Mouse (Mus musculus) forebrain, embryonic 14.5 days (tissue): Measurements from ENCODE around the gene Tbc1d22a. TPM values are rescaled to one million over a fixed set of nuclear protein-coding genes. Genes with fewer than 3 reads are reported as not detected.

Experiments
- ATAC-seq: fragments of 200-750 bp; cut with Nextera tagmentation; 2 replicates; pipeline ENCODE4 v1.8.0; 2017; ENCODE audit warnings: mild to moderate bottlenecking, moderate library complexity
- DNase-seq: peaks from one replicate; pipeline ENCODE4 v3.0.0-alpha.2; 2015; ENCODE audit warnings: low spot score
- H3K27ac ChIP-seq: fragments of 300-500 bp; sonication (generic); 2 replicates; pipeline ENCODE4 v1.5.1; 2014; ENCODE audit warnings: low read depth, mild to moderate bottlenecking, control low read depth, low read length, moderate library complexity
- H3K27me3 ChIP-seq: fragments of 300-500 bp; sonication (generic); replicated peaks from 2 replicates; pipeline ENCODE4 v1.6.1; 2014; ENCODE audit warnings: low read length, control low read depth, mixed read lengths; ENCODE audit not compliant: control insufficient read depth, insufficient read depth
- H3K36me3 ChIP-seq: fragments of 300-500 bp; sonication (generic); 2 replicates; pipeline ENCODE4 v1.6.1; 2014; ENCODE audit warnings: low read length, control low read depth; ENCODE audit not compliant: control insufficient read depth, insufficient read depth
- H3K4me1 ChIP-seq: fragments of 300-500 bp; sonication (generic); 2 replicates; pipeline ENCODE4 v1.6.1; 2014; ENCODE audit warnings: antibody characterized with exemption, low read length, control low read depth; ENCODE audit not compliant: control insufficient read depth, insufficient read depth
- H3K4me2 ChIP-seq: fragments of 300-500 bp; sonication (generic); 2 replicates; pipeline ENCODE4 v1.6.1; 2014; ENCODE audit warnings: mild to moderate bottlenecking, control low read depth, low read length
- H3K4me3 ChIP-seq: fragments of 300-500 bp; sonication (generic); 2 replicates; pipeline ENCODE4 v1.5.1; 2014; ENCODE audit warnings: low read depth, low read length, control low read depth
- H3K9ac ChIP-seq: fragments of 300-500 bp; sonication (generic); 2 replicates; pipeline ENCODE4 v1.6.1; 2014; ENCODE audit warnings: mild to moderate bottlenecking, low read length, control low read depth, moderate library complexity
- H3K9me3 ChIP-seq: fragments of 300-500 bp; sonication (generic); replicated peaks from 2 replicates; pipeline ENCODE4 v1.6.1; 2016; ENCODE audit warnings: low read length, control low read depth, mixed read lengths; ENCODE audit not compliant: control insufficient read depth
- WGBS: fragments of 180-500 bp; shearing (Covaris S2); extraction: QIAGEN DNeasy Blood & Tissue Kit; methylation state at CpG from one replicate; pipeline ENCODE4 v1.1.7; 2014; 5-methylcytosine and 5-hydroxymethylcytosine counted together
- polyA plus RNA-seq: library from polyadenylated mRNA; unstranded; fragments of >200 nt; fragmentation: Nextera tagmentation; extraction: Ambion mirVana; gene quantifications from 2 replicates; pipeline ENCODE4 v1.2.1, GENCODE M21; 2014

Gene Tbc1d22a
- polyA plus RNA-seq, 1 experiment from 2014 or later: 8.0 TPM

DNA sequence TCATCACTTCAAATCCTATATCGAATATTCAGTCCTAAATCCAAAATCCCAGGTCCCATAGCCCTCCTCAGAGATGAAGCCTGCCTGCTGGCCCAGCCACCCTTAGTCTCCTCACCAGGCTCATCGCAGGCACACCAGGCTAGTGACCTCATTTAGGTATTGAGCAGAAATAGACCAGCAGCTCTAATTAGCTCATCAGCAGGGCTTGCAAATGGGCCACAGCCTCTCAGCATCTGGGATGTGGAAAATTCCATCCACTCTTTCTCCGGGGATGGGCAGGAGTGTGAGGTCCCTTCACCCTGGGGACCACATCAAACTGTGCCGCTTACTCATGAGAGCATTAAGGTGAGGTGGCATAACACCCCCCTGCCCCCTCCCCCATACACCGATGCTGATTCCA, 15.2 kb upstream of the Tbc1d22a start:
- 74% methylated on average over 5 of the region's 5 CpGs for WGBS
- no peak overlapping the region for H3K27ac ChIP-seq
- no peaks in the 10 kb centered on the region for H3K9me3 ChIP-seq
- H3K9ac ChIP-seq: no peak overlapping the region
- H3K27me3 ChIP-seq: no peaks in the 10 kb centered on the region
- H3K4me2 ChIP-seq: no peak overlapping the region
- DNase-seq (no peak), ATAC-seq (no peak)
- no peaks in the 10 kb centered on the region for H3K36me3 ChIP-seq
- H3K4me3 ChIP-seq: no peak overlapping the region
- H3K4me1 ChIP-seq: no peaks in the 10 kb centered on the region

DNA sequence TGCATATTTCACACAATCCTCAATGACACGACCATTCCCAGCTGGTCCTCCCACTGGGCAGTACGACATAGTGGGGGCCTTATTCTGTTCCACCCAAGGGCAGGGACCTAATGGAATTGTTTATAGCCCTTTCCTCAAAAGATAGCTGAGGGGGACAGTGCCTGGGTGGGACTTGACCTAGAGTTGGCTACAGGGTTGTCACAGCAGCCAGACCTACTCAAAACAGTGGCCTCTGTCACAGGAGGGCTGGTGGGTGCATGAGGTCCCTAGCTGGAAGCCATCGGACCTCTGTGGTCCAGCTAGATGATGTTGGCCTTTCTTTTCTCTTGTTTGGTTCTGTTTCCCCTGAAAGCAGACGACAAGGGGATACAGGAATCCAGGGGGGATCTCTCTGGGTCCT, 14.8 kb upstream of the Tbc1d22a start:
- no peaks in the 10 kb centered on the region for H3K27me3 ChIP-seq
- ATAC-seq (no peak), DNase-seq (no peak)
- no peaks in the 10 kb centered on the region for H3K4me1 ChIP-seq
- H3K36me3 ChIP-seq: no peaks in the 10 kb centered on the region
- H3K4me3 ChIP-seq: no peak overlapping the region
- 72% methylated on average over 4 of the region's 4 CpGs for WGBS
- no peak overlapping the region for H3K9ac ChIP-seq
- H3K27ac ChIP-seq: no peak overlapping the region
- no peaks in the 10 kb centered on the region for H3K9me3 ChIP-seq
- H3K4me2 ChIP-seq: no peak overlapping the region

DNA sequence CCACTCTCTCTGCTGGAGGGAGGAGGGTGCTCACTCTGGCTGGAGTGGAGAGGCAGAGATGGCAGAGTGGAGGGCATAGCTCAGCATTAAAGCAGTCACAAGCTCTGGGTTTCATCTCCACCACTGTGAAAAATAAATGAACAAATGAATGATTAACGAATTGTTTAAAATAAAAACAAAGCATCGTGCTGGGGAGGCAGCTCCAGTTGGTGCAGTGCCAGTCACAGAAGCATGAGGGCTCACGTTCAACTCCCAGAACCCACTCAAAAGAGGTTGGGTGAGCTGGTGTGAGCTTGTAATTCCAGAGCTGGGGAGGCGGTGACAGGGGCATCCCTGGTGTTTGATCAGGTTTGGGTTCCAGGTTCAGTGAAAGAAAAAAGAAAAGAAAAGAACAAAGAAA, 14.1 kb upstream of the Tbc1d22a start:
- no peak overlapping the region for H3K4me3 ChIP-seq
- H3K9me3 ChIP-seq: no peaks in the 10 kb centered on the region
- no peak overlapping the region for H3K4me2 ChIP-seq
- no peak overlapping the region for H3K27ac ChIP-seq
- no peak for DNase-seq
- WGBS: 41% methylated on average over 4 of the region's 4 CpGs
- no peaks in the 10 kb centered on the region for H3K36me3 ChIP-seq
- ATAC-seq: no peak
- H3K27me3 ChIP-seq: no peaks in the 10 kb centered on the region
- no peaks in the 10 kb centered on the region for H3K4me1 ChIP-seq
- no peak overlapping the region for H3K9ac ChIP-seq

DNA sequence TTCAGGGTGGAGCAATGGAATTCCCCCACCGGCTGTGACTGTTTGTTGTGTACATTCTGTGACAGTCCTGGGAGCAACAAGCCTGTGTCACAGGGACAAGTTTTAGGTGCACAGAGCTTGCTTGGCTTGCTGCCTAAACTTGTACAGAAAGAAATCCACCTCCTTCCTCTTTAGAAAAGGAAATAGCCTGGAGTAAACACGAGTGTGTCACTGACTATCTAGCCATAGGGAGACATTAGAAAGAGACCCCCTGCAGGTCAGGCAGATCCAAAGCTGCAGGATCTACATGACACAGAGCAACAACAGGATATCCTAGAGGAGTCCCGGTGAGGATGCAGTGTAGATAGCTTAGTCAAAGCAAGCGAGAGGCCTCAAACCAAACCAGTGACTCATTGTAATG, 13.2 kb upstream of the Tbc1d22a start:
- DNase-seq: no peak
- Histone ChIP-seq H3K27ac (no peak overlapping the region), H3K36me3 (no peaks in the 10 kb centered on the region), H3K27me3 (no peaks in the 10 kb centered on the region), H3K9me3 (no peaks in the 10 kb centered on the region), H3K9ac (no peak overlapping the region), H3K4me3 (no peak overlapping the region), H3K4me2 (no peak overlapping the region), H3K4me1 (no peaks in the 10 kb centered on the region)
- ATAC-seq: no peak
- 44% methylated on average over 4 of the region's 4 CpGs for WGBS

DNA sequence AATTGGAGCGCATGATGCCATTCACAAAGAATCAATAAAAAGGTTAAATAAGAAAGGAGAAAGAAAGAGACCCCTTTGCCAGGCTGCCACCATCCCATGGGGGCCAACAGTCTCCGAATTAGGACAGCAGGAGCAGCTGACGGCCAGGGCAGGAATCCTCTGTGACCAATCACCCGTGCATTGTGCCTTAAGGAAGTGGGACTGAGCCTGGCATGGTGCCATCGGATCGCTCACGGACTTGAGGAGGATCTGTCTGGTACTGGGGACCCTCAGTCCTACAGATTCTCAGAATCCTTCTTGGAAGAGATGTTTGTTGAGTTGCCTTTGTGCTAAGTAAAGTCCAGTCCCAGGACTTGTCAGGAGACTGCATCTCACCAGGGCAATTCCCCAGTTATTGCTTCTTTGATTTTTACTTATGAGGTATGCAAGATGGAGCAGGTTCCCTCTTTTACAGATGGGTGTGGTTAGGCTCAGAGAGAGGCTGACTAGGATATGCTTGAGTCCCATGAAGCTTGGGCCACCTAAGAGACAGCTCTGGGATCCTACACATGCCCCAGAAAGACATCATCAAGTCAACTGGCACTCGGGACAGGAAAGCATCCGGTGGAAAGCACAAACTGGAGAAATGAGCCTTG, 12.4 kb upstream of the Tbc1d22a start:
- Histone ChIP-seq H3K4me2 (no peak overlapping the region), H3K9ac (no peak overlapping the region), H3K4me3 (no peak overlapping the region), H3K9me3 (no peaks in the 10 kb centered on the region), H3K36me3 (no peaks in the 10 kb centered on the region), H3K27ac (no peak overlapping the region), H3K27me3 (no peaks in the 10 kb centered on the region), H3K4me1 (no peaks in the 10 kb centered on the region)
- WGBS: 59% methylated on average over 9 of the region's 9 CpGs
- DNase-seq (no peak), ATAC-seq (no peak)

DNA sequence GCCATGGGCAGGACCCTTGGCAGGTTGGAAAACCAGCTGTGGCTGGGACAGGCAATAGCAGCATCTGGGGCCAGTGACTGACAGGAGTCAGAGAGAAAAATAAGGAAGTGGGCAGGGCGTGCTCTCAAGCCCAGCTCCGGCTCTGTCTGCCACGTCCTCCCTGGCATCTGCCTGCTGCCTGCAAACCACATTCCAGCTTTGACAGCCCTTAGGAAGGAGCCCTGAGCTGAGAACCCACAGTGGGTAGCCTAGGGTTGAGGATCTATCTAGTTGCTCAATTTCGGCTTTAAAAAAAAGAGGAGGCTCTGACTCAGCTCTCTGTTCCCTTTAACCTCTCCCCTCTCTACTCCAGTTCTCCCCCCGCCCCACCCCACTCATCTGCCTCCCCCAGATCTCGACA, 11.6 kb upstream of the Tbc1d22a start:
- no peaks in the 10 kb centered on the region for H3K9me3 ChIP-seq
- WGBS: 55% methylated on average over 6 of the region's 6 CpGs
- H3K27ac ChIP-seq: no peak overlapping the region
- ATAC-seq: no peak
- no peak overlapping the region for H3K4me2 ChIP-seq
- no peaks in the 10 kb centered on the region for H3K27me3 ChIP-seq
- H3K36me3 ChIP-seq: no peaks in the 10 kb centered on the region
- H3K4me1 ChIP-seq: no peaks in the 10 kb centered on the region
- no peak overlapping the region for H3K4me3 ChIP-seq
- no peak for DNase-seq
- H3K9ac ChIP-seq: no peak overlapping the region

DNA sequence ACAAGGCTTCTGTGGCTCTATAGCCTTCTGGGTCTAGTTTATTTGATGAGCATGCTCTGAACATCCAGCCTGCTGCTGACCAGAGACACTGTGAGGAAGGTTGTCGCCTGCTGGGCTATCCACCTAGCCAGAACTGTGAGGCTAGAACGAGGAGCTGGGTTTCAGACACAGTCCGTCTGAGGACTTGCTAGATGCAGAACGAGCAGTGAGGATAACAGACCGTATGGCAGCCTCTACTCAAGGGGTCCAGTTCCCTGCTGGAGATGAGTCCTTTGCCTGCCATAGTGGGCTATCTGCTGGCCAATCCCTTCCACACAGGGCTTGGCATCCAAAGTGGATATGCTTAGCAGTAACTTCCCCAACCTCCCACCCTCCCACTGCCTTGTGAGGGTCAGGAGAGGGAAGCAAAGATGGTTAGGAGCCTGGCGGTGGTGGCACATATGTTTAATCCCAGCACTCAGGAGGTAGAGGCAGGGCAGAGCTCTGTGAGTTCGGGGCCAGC, 10.9 kb upstream of the Tbc1d22a start:
- Histone ChIP-seq H3K9me3 (no peaks in the 10 kb centered on the region), H3K27ac (no peak overlapping the region), H3K36me3 (no peaks in the 10 kb centered on the region), H3K27me3 (no peaks in the 10 kb centered on the region), H3K9ac (no peak overlapping the region), H3K4me3 (no peak overlapping the region), H3K4me1 (no peaks in the 10 kb centered on the region), H3K4me2 (no peak overlapping the region)
- WGBS: 79% methylated on average over 7 of the region's 7 CpGs
- DNase-seq (no peak), ATAC-seq (no peak)

DNA sequence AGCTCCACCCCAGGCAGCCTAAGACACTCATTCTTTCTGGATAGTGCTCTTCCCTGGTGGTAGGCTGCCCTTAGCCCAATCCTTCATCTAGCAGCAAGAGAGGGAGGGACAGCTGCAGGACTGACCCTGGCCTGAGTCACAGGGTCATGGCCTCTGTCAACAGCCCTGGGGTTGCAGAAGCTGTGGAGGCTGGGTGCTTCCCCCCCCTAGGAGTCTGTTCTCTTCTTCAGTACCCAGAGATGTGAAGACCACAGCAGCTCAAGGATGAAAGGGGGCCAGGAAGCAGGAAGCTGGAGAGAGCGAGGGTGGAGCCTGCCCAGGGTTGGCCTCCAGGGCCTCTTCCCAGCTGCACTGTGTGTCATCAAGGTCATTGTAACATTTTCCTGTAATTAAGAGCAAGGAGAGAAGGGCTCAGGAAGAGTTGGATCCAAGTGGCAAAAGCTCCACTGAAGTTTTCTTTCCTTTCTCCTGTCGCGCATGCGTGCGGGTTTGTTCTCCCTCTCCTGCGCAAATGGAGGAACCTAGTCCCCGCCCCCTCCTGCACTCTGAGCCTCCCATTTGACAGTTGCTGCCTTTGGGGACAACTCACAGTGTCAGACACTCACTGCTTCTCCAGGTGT, 10.2 kb upstream of the Tbc1d22a start:
- Histone ChIP-seq H3K36me3 (no peaks in the 10 kb centered on the region), H3K4me3 (no peak overlapping the region), H3K4me2 (no peak overlapping the region), H3K4me1 (no peaks in the 10 kb centered on the region), H3K9me3 (no peaks in the 10 kb centered on the region), H3K9ac (no peak overlapping the region), H3K27me3 (no peaks in the 10 kb centered on the region), H3K27ac (no peak overlapping the region)
- 56% methylated on average over 7 of the region's 7 CpGs for WGBS
- no peak for DNase-seq
- no peak for ATAC-seq

DNA sequence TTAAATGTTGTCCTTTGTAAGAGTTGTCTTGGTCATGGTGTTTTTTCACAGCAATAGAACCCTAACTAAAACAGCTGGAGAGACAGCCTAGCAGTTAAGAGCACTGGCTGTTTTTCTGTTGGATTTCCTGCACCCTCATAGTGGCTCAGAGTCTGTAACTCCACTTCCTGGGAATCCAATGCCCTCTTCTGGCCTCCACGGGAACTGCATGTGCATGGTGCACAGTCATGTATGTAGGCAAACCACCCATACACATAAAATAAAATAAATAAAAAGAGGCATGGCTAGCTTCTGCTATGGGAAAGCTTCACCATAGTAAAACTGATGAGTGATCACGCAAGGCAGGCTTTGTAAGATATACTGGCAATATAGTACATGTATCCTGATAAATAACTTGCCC, 9.0 kb upstream of the Tbc1d22a start:
- Histone ChIP-seq H3K9me3 (no peaks in the 10 kb centered on the region), H3K9ac (no peak overlapping the region), H3K27me3 (no peaks in the 10 kb centered on the region), H3K4me2 (no peak overlapping the region), H3K27ac (no peak overlapping the region), H3K36me3 (no peaks in the 10 kb centered on the region), H3K4me3 (no peak overlapping the region), H3K4me1 (no peaks in the 10 kb centered on the region)
- DNase-seq: no peak
- 52% methylated on average over 2 of the region's 2 CpGs for WGBS
- ATAC-seq: no peak
